Mouse (Mus musculus) heart, postnatal 25 days (tissue): Measurements from ENCODE around the gene Gpc4. TPM values are rescaled to one million over a fixed set of nuclear protein-coding genes. Genes with fewer than 3 reads are reported as not detected.

Source experiments
- DNase-seq: peaks from one replicate; pipeline ENCODE4 v3.0.0; 2022; ENCODE audit warnings: low spot score
- intact Hi-C: fragments of 180-260 bp; cut with DNase I; formaldehyde crosslinking; loops from one replicate; pipeline ENCODE4 v1.15.1; 2025
- total RNA-seq, 2 experiments: library from RNA; stranded (reverse); gene quantifications; 2 replicates each; pipeline ENCODE4 v1.2.3; 2021

Gpc4 gene
- total RNA-seq, 2 experiments from 2014 or later, result 43.0 to 44.4 TPM

- intact Hi-C loops, result no loop called here
- DNase-seq, result no peak
These were observed 113.0 kb downstream of the Gpc4 start for GRCm38 (mm10) chrX:52052011-52052410.

GRCm38 (mm10) chrX:52050941-52051340, 114.1 kb downstream of the Gpc4 start:
- intact Hi-C loops, result no loop called here
- DNase-seq, result no peak

DNA sequence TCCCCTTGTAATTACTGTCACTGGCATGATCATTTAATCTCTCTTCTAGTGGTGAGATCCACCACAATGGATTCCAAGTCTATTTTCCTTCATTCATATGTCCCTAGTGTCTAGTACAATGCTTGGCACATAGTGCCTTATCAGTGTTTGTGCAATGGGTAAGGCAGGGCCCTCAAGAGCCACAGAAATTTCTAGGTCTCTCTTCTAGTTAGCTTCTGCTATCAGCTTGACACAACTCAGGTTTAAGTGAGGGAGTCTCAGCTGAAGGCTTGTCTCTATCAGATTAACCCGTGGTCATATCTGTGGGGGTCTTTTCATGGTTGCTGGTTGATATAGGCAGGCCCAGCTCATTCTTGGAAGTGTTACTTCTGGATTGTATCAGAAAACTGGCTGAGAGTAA, 125.2 kb downstream of the Gpc4 start:
- intact Hi-C loops, result no loop called here
- no peak for DNase-seq

GRCm38 (mm10) chrX:52030146-52030545, 134.9 kb downstream of the Gpc4 start:
- no peak for DNase-seq
- intact Hi-C loops, result no loop called here

- intact Hi-C loops, result no loop called here
- DNase-seq, result no peak
These were observed 147.4 kb downstream of the Gpc4 start for GRCm38 (mm10) chrX:52017660-52018059.

Other genes with a start within 250 kb of the Gpc4 start
- gene 1700080O16Rik, start 192.5 kb downstream of the Gpc4 start, total RNA-seq, result not detected